Mouse (Mus musculus) layer of hippocampus, postnatal 36 days (tissue): Measurements from ENCODE around the gene Gm43638. TPM values are rescaled to one million over a fixed set of nuclear protein-coding genes. Genes with fewer than 3 reads are reported as not detected.
"Not testable (repeated sequence)": the region's sequence is repeated elsewhere in the genome, so short reads cannot be mapped to it uniquely, and the experiment has no call there.

Source experiments
- DNase-seq, 2 experiments: peaks; one replicate each; pipeline ENCODE4 v3.0.0; 2022
- total RNA-seq, 2 experiments: library from RNA; stranded (reverse); gene quantifications; 2 replicates each; pipeline ENCODE4 v1.2.3; 2021

Gm43638 gene
- total RNA-seq: not detected

DNA sequence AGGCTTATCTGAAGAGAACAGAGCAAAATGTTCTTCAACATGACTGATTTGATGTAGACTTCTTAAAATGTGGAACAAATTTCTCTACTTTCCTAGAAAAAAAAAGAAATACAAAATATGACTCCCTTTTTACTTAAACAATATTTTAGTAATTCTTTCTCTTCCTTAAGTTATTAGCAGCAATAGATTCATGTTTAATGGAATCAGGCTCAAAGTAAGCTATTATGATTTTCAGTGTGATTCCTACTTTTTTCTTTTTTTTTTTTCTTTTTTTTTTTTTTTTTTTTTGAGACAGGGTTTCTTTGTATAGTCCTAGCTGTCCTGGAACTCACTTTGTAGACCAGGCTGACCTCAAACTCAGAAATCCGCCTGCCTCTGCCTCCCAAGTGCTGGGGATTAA, at the start of gene Gm43638:
Gene Gm43638, minus strand, starts transcription at position 101 of the 400 bp plus-strand sequence.
- not testable (repeated sequence) for DNase-seq

DNA sequence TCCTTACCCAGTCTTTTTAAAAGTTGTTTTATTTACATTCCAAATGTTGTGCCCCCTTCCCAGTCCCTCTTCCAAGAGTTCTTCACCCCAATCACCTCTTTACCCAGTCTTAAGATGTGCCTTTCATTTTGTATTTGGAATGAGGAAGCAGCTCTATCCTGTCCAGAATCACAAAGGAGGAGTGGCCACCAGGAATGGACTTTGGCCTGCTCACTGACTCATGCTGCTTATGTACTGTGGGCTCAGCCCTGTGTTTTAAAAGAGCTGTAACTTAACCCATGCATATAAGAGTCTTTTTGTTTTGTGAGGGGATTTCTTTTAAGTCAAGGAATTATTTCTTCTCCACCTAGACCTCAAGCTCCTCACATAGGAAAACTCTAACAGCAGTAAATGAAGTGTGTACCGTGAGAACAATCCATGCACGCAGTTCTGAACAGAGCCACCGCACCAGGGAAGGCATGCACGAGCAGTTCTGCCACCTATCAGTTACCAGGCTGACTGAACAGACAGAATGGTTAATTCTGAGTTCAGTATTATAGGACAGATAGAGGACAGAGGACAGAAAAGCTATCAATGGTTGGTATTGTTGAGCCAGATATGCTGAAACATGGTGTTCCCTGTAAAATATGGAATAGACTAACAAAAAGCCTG, 49.5 kb upstream of the Gm43638 start:
- no peak for DNase-seq

DNA sequence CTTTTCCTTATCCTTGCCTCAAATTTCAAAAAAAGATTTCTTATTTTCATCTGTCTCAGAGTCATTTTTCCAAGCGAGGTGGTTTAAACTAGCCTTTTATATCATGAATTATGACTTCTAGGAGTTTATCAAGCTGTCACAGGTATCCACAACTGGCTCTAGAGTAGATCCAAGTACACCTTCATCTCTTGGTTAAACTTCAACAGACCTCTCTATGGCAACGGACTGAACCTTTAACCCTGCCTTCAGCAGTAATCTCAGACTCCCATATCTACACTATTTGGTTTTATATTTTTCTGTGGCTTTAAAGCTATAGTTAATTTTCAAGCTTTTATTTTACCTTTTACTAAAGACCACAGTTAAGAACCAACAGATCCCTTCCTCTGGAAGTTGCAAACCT, 45.7 kb upstream of the Gm43638 start:
- no peak for DNase-seq

DNA sequence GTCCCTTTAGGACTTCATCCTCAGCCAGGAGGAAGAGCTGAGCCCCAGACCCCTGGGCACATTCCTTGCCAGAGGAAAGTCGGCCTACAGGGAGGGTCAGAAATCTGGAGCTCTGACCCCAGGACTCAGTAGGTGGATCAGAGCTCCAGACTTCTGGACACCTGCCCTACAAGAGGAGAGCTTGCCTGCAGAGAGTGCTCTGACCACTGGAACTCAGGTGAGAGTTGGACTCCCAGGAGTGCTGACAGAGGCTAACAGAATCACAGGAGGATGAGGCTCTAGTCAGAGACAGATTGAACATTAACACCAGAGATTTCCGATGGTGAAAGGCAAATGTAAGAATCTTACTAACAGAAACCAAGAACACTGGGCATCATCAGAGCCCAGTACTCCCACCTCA, 37.0 kb upstream of the Gm43638 start:
- DNase-seq: not testable (repeated sequence)

DNA sequence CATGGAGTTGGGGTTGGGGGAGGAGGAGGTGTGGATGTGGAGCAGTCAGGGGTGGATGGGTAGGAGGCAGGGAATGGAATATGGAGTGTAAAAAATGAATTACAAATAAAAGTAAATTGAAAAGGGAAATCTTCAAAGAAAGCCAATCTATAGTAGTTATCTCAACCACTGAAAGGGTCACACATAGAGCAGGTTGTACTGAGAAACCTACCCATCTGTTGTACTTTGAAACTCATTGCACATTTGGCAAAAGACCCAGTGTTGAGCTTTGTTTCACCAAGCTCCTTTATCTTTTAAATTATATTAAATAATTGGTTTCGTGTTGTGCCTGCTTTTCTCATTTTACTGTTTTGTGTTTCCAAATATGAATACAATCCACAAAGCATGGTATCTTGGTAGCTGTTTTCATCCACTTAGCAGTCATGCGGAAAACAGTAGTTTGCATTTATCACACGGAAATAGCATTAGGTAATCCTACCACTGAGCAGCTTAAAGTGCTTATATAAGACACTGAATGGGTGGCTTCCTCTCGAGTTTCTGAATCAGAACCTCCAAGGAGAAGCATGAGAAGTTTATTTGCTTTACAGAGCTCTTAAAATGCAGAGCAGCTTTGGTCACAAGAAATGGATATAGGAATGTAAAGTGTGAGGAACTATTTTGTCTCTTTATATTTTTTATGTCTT, 19.3 kb upstream of the Gm43638 start:
- DNase-seq: no peak

DNA sequence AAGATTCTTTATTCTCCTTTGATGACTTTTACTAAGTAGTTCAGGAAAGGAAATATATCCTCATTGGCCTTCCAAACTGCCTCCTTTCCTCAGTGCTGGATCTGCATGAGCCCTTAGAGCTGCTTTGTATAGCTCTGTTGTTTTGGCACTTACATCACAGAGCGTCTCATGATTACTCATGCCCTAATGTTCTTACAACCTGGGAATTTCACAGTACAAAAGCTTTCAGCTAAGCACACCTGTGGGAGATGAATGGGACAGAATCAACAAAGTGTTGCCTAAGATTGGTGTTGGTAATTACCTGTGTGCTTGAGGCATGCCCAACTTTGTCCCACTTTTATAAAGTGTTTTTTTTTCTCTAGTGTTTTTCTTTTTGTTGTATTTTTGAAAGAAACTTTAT, 16.1 kb upstream of the Gm43638 start:
- no peak for DNase-seq

DNA sequence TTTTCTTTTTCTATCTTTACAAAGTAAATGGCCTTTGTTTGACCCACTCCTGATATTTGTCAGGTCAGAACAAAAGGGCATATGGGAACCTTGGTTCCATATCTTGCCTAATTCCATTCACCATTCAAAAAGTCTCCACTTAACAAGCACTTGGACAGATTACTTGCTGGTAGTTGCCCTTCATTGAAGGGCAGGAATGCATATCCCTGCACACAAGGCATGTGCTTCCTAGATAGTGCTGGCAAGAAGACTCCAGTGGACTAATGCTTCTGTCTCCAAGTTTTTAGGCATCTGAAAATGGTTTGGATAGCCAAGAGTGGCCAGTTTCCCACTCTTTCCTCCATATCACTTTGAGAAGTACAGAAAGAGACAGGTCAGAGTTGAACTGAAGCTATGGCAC, 12.7 kb upstream of the Gm43638 start:
- no peak for DNase-seq

DNA sequence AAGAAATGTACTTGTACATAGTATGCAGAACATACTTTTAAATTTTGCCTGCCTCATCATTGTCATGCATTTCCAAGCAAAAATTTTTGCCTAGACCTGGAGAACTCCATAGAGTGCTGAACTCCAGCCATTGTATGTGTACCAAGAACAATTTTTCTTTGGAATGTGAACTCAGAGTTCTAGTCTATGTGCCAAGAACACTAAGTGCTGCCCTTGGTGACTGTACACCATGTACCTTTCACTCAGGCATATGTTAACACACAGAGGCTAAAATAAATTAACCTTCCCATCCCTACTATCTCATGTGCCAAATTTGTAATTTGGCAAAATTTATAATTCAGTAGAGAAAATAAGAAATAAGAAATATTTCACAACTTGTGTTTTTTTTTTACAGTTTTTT, 12.3 kb upstream of the Gm43638 start:
- no peak for DNase-seq

DNA sequence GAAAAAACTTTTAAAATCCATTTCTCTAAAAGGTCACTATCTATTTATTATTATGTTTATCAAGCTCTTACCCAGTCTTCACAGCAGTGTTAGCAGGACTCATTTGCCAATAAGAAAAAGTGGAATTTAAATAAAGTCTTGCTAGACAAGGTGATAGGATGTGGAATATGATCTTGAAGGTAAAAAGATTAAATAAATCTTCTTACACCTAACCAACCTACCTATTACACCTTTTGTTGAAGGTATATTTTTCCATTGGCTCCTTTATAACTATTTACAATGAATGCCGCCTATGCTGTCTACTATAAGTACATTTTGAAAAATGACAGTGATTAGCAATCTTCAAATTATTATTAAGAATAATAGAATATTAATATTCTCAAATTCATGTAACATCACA, 4.2 kb upstream of the Gm43638 start, which contains the start of gene Ugt2a1:
Gene Ugt2a1, minus strand, starts transcription at position 101 of the 400 bp plus-strand sequence.
- DNase-seq: no peak

DNA sequence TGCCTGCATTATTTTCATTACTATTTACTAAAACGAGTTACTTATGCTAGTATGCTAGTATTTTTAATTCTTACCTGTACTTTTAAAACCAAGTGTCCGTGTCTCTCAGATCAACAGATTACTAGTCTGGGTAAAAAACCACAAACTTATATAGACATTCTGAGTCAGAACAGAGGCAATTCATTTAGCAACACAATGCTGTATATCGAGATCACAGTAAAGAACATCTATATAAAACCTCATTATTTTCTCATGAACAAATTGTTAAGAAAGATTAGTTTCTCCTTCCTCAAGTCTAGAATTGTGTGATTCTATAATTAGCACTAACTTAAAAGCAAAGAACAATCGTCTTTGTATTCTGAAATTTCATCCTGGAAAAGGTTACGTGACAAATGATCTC, 4.4 kb downstream of the Gm43638 start, which contains the start of gene Ugt2a2:
Gene Ugt2a2, minus strand, starts transcription at position 101 of the 400 bp plus-strand sequence.
- DNase-seq: no peak

DNA sequence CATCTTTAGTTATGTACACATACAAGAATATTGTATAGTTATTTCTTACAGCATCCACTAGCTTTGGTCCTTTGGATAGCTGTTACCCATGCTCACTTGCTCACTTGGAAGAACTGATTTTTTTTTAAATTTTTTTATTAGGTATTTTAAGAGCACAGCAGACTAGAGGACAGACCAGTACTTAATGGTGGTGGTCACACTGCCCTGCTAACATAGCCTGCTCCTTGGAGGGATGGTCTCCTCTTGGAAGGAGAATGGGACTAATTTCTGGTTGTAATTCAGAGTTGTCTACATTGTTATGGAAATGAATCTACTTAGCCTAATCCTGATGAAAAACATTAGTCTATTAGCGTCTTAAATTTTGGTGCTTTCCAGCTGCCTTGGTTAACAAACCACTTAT, 27.8 kb downstream of the Gm43638 start:
- no peak for DNase-seq

DNA sequence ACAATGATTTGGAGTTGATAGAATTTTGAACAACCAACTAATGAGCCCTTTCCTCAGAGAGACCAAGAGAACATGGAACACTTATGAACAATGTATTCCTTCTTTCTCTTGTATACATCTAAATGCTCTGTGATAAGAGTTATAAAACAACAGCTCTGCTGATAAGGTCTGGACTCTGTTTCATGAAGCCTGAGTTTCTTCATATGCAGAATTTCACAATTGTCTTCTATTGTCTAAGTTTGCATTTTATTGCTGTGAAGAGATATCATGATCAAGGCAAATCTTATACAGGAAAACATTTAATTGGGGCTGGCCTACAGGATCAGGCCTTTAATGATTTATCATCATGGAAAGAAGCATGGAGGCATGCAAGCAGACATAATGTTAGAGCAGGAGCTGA, 28.9 kb downstream of the Gm43638 start:
- DNase-seq: no peak

DNA sequence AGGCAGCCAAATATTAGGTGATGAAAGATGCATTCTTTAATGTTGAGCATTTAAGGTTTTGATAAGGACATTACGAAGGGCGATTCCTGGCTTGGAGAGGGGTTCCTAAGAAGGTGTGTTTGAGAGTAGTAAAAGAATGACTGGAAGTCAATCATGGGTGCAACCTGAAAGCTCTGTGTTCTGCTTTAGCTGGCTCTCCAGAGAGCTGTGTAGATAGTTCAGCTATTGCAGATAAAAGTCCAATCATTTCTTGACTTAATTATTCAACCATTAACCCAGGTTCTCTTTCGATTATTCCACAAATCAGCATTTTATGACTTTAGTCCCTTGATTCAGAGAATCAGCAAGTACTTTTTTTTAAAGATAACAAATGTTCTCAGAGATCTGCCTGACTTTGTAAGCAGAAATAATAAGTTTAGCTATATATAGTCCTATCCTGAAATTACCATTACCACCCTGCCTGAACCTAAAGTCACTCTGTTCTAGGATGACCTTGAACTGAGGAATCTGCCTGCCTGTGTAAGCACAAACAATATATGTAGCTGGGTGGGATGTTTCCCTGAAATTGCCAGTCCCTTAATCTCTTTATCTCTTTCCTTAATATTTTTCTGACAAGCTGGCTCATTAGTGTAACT, 30.3 kb downstream of the Gm43638 start:
- DNase-seq: no peak

DNA sequence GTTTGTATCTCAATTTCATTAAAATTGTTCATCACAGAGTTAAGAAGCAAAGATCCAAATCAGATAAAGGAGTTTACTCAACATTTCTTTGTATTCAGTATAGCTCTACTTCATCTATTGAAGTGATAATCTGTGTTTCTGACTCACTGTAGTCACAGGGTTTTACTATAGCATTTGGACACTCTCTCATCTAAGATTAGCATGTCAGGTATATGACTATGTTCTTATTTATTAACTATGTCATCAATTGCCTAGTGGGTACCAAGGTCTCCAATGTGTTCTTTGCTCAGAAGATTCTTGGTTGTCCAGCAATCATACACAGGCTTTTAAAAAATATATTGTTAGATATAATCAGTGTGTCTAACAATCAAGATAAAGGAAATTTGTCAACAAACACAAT, 31.1 kb downstream of the Gm43638 start:
- no peak for DNase-seq

DNA sequence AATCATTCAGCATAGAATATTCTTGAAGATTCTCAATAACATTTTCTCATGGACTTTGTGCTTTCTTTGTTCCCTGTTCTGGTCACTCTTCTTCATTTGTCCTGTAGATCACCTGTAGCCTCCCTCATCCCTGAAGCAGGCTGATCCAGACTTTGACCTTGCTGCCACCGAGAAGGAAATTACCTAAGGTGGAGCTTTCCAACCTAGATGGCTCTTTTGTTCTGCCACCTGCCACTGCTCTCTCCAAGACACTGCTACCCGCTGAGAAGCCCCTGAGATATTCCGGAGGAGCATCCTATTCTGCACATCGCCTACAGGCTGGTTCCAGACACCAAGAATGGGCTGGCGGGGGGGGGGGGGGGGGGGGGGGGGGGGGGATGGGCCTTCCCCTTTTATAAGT, 34.1 kb downstream of the Gm43638 start:
- not testable (repeated sequence) for DNase-seq

DNA sequence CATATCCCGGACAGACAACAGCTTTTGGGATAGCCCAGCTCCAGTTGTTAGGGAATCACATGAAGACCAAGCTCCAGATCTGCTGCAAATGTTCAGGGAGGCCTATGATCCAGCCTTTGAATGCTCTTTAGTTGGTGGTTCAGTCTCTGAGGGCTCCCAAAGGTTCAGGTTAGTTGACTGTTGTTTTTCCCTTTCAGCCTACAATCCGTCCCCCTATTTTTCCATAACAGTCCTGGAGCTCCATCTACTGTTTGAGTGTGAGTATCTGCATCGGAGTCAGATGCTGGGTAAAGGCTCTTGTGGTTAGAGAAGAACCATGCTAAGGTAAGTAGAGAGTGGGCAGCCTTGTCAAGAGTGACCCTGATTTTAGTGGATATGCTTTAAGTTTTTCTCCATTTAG, 50.3 kb downstream of the Gm43638 start:
- DNase-seq: peak in 1 of 2 experiments; percentile 2

DNA sequence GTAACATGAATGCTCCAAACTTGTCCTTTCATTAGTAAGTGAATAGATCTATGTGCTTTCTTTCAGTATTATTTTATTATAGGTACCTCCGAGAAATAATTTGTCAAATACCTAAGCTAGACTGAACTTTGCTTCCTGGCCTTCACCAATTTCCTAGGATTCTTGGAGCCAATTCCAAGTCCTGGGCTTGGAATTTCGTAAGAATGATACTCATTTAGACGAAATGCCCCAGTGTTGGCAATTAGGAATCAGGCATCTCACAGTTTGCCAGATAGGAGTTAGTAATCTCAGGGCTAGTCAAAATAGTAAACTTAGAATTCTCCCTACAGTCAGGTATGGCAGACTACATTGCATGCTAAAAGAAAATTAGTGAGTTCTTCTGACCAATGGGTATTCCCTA, 60.9 kb downstream of the Gm43638 start:
- no peak for DNase-seq

DNA sequence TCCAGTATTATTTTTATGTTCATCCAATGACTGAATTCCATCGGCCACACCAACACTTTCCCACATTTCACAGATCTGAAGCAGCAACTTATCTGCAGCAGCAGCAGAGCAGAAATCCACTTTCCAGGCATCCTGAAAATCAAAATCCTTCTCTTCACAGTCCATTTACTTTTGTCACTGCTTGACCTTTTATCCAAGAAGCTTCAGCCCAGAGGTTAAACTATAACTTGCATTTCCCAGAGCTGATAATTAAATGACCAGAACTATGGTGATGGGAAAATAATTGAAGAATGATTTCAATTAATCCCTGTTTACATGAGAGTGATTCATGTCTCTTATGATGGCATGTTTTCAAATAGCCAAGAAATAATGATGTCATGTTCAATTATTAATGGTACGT, 62.6 kb downstream of the Gm43638 start, which contains the start of gene Ugt2b38:
Gene Ugt2b38, minus strand, starts transcription at position 163 of the 400 bp plus-strand sequence.
- DNase-seq: not testable (repeated sequence)

Other genes with a start within 250 kb of the Gm43638 start
- gene Ugt2b37, start 232.0 kb downstream of the Gm43638 start, total RNA-seq: not detected
- gene Ugt2a3, start 149.6 kb downstream of the Gm43638 start, total RNA-seq: not detected
- not detected for gene Ugt2b38, start 62.6 kb downstream of the Gm43638 start, total RNA-seq
- gene Ugt2a2, start 4.5 kb downstream of the Gm43638 start, total RNA-seq: not detected
- not detected for gene Ugt2a1, start 4.1 kb upstream of the Gm43638 start, total RNA-seq
- gene Sult1b1, start 51.4 kb upstream of the Gm43638 start, total RNA-seq: not detected
- gene Sult1d1, start 82.2 kb upstream of the Gm43638 start, total RNA-seq: not detected
- not detected for gene Sult1e1, start 104.8 kb upstream of the Gm43638 start, total RNA-seq
- not detected for gene Csn1s1, start 179.4 kb upstream of the Gm43638 start, total RNA-seq
- gene Csn2, start 212.8 kb upstream of the Gm43638 start, total RNA-seq: not detected